In genomic region chr2:130048792-130049191, GRCm38 (mm10) we compare ENCODE assay signal across 24 mouse cellular contexts. TPM values are rescaled to one million over a fixed set of nuclear protein-coding genes. Genes with fewer than 3 reads are reported as not detected.
A peak's percentile ranks its signal among the peaks of the same experiment; 100 is the strongest.
DNase-seq lines count a peak whose midpoint lies in the region; ATAC-seq and TF ChIP-seq lines count a peak whose summit lies in the region.
"Had no signal": no experiment of that assay in that cellular context is flagged by ENCODE, and none has a peak within 500 bp of the region (broad histone marks: within the 10 kb centered on the region; RNA-seq: fewer than 3 reads in every experiment).

No protein-coding gene starts in this region.

- H3K27me3 ChIP-seq in heart, embryonic 11.5 days (ENCODE audit: control insufficient read depth, insufficient read depth, low read length) = no peaks in the 10 kb centered on the region
- H3K27me3 ChIP-seq: embryonic facial prominence, embryonic 15.5 days; heart, embryonic 15.5 days; liver, embryonic 13.5 days; midbrain, embryonic 15.5 days had no signal

- no peak overlapping the region for H3K9ac ChIP-seq in heart, embryonic 11.5 days (ENCODE audit: low read depth, low read length)
- H3K9ac ChIP-seq: embryonic facial prominence, embryonic 15.5 days; heart, embryonic 15.5 days; liver, embryonic 13.5 days; midbrain, embryonic 15.5 days had no signal

- no peak for ATAC-seq in heart, embryonic 11.5 days (replicated peaks; ENCODE audit: insufficient number of reproducible peaks, low FRiP score, low TSS enrichment)
- peak; percentile 75 for ATAC-seq in granulocyte monocyte progenitor cell, adult 5-6 weeks (replicated peaks; ENCODE audit: poor library complexity, severe bottlenecking)
- peak; percentile 41; the same call in 1 of the 2 replicates for ATAC-seq in monocyte, adult 5-6 weeks (replicated peaks; ENCODE audit: insufficient number of reproducible peaks, low FRiP score, low TSS enrichment, poor library complexity, severe bottlenecking)
- ATAC-seq: CD4-positive, CD25-positive, alpha-beta regulatory T cell, adult 4 months; forebrain, embryonic 16.5 days; midbrain, embryonic 15.5 days; Patski had no signal

- no peak overlapping the region for H3K4me3 ChIP-seq in heart, embryonic 11.5 days (ENCODE audit: low read depth, low read length)
- H3K4me3 ChIP-seq in gastrocnemius, adult 2 months = no peak overlapping the region
- H3K4me3 ChIP-seq: embryonic facial prominence, embryonic 15.5 days; heart, embryonic 15.5 days; liver, embryonic 13.5 days; midbrain, embryonic 15.5 days had no signal

- no peak for TF ChIP-seq CTCF in gastrocnemius, adult 2 months (IDR thresholded peaks at IDR 0.05)

- H3K9me3 ChIP-seq in heart, embryonic 11.5 days (replicated peaks; ENCODE audit: control insufficient read depth, low read length) = no peaks in the 10 kb centered on the region
- H3K9me3 ChIP-seq: embryonic facial prominence, embryonic 15.5 days; heart, embryonic 15.5 days; liver, embryonic 13.5 days; midbrain, embryonic 15.5 days had no signal

- H3K4me1 ChIP-seq in heart, embryonic 11.5 days (ENCODE audit: control insufficient read depth, insufficient read depth, low read length) = 0 out of 2 replicates have a peak, but pooled peaks cover 2% of the 10 kb centered on the region
- H3K4me1 ChIP-seq: embryonic facial prominence, embryonic 15.5 days; heart, embryonic 15.5 days; liver, embryonic 13.5 days; midbrain, embryonic 15.5 days had no signal

- intact Hi-C loops in gastrocnemius, adult 2 months (cut with DNase I) = no loop called here

- 74% methylated on average over 6 of the region's 6 CpGs for WGBS in heart, embryonic 11.5 days (ENCODE audit: insufficient replicate concordance)

- H3K4me2 ChIP-seq in heart, embryonic 11.5 days = no peak overlapping the region
- H3K4me2 ChIP-seq: embryonic facial prominence, embryonic 15.5 days; heart, embryonic 15.5 days; liver, embryonic 13.5 days; midbrain, embryonic 15.5 days had no signal

- H3K36me3 ChIP-seq in heart, embryonic 11.5 days (ENCODE audit: control insufficient read depth, insufficient read depth, low read length) = no peaks in the 10 kb centered on the region
- H3K36me3 ChIP-seq: embryonic facial prominence, embryonic 15.5 days; heart, embryonic 15.5 days; liver, embryonic 13.5 days; midbrain, embryonic 15.5 days had no signal

- peak; percentile 91 for DNase-seq in heart, adult 11 months
- peak; percentile 15 to 36 for DNase-seq in urinary bladder, postnatal 4 days (ENCODE audit: low spot score in 2 of 2)
- no peak for DNase-seq in urinary bladder, adult 18-20 months (ENCODE audit: low spot score in 2 of 2)
- DNase-seq in adrenal gland, postnatal 25 days = no peak
- no peak for DNase-seq in gastrocnemius, adult 2 months
- DNase-seq: cerebellum, adult 8-10 months; gastrocnemius, postnatal 36 days; kidney, adult 18-20 months; kidney, postnatal 4 days; liver, embryonic 13.5 days; lung, adult 2 months; lung, postnatal 14 days; right cerebral cortex, postnatal 4 days; thymus, postnatal 25 days had no signal

- H3K27ac ChIP-seq in heart, embryonic 11.5 days (ENCODE audit: low read depth, low read length) = no peak overlapping the region
- H3K27ac ChIP-seq in gastrocnemius, adult 2 months = no peak overlapping the region
- H3K27ac ChIP-seq: embryonic facial prominence, embryonic 15.5 days; heart, embryonic 15.5 days; liver, embryonic 13.5 days; midbrain, embryonic 15.5 days had no signal

RNA-seq across cellular contexts. Expression of gene Tgm3, which starts 36.6 kb away (rescaled TPM):
- 0.06 TPM in 1 of 2 replicates, not detected in the other for polyA plus RNA-seq in heart, embryonic 11.5 days (2014; fragmentation: Nextera tagmentation; extraction: Ambion mirVana)
- not detected in 2 replicates for total RNA-seq in granulocyte monocyte progenitor cell, adult 5-6 weeks (2014; fragmentation: Nextera tagmentation)
- total RNA-seq in granulocyte monocyte progenitor cell, adult 5-6 weeks (2017) = 0.36 TPM in 1 of 2 replicates, not detected in the other
- 4.0 to 8.1 TPM (median 6.0 TPM) in 3 replicates for total RNA-seq in monocyte, adult 5-6 weeks (2017)
- 0.85 and 1.2 TPM in 2 replicates for total RNA-seq in adrenal gland, postnatal 25 days (2021)
- total RNA-seq in gastrocnemius, adult 2 months (2021) = not detected
- total RNA-seq: gastrocnemius, postnatal 36 days had no signal
- polyA plus RNA-seq: CD4-positive, CD25-positive, alpha-beta regulatory T cell, adult 4 months; heart, embryonic 15.5 days; kidney, embryonic 16.5 days; liver, embryonic 13.5 days had no signal

Comparison
In these comparisons a context has a peak if more than half of its experiments do, and no peak if none do; other contexts are left out.
1. DNase-seq: peak in heart, adult 11 months (single experiment) and urinary bladder, postnatal 4 days (2 of 2); none in urinary bladder, adult 18-20 months (0 of 2), adrenal gland, postnatal 25 days (single experiment) and gastrocnemius, adult 2 months (single experiment).